Mouse (Mus musculus): ENCODE measurements at regions not wholly inside any gene's neighbourhood (a gene's known extent, or its start where the extent isn't known, plus 50 kb on each side); places are given as distances from the start of the nearest gene placed in this dataset.
"Not testable (repeated sequence)": the region's sequence is repeated elsewhere in the genome, so short reads cannot be mapped to it uniquely, and the experiment has no call there.

GRCm38 (mm10) chr8:31737314-31737713 is 1691.2 kb upstream of the 5930422O12Rik start:
- DNase-seq (ENCODE audit: extremely low read depth, insufficient read length, low spot score): not testable (repeated sequence)

GRCm38 (mm10) chr8:31746855-31747254 is 1681.7 kb upstream of the 5930422O12Rik start:
- no peak for DNase-seq (ENCODE audit: extremely low read depth, insufficient read length, low spot score)

GRCm38 (mm10) chr8:31749974-31750373 is 1678.5 kb upstream of the 5930422O12Rik start:
- DNase-seq (ENCODE audit: extremely low read depth, insufficient read length, low spot score): peak; percentile 17

GRCm38 (mm10) chr8:31750482-31751126 is 1677.9 kb upstream of the 5930422O12Rik start:
- DNase-seq (ENCODE audit: extremely low read depth, insufficient read length, low spot score): no peak

GRCm38 (mm10) chr8:31755737-31756136 is 1672.8 kb upstream of the 5930422O12Rik start:
- DNase-seq (ENCODE audit: extremely low read depth, insufficient read length, low spot score): no peak

- no peak for DNase-seq (ENCODE audit: extremely low read depth, insufficient read length, low spot score)
Observed at GRCm38 (mm10) chr8:31762091-31762490, 1666.4 kb upstream of the 5930422O12Rik start.
